20 mouse cellular contexts compared by ENCODE assay signal in the genomic region with DNA sequence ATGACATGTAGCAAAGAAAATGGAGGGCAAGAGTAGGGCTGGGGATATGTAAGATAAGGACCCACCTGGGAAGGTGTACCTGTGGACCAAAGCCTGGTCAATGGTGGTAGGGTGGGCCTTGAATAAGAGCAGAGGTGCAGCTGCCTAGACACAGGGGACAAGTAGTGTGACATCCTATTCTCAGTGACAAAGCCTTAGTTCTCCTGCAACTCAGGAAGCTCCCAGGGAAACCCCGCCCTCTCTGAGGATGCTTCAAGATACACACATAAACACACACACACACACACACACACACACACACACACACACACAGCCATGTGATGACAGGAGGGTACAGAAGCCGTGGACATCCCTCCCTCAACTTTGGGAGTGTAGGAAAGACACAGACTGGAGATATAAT. TPM values are rescaled to one million over a fixed set of nuclear protein-coding genes. Genes with fewer than 3 reads are reported as not detected.
"Had no signal": no experiment of that assay in that cellular context is flagged by ENCODE, and none has a peak within 500 bp of the region (broad histone marks: within the 10 kb centered on the region; RNA-seq: fewer than 3 reads in every experiment).

No protein-coding gene starts in this region.

- H3K4me1 ChIP-seq: heart, embryonic 15.5 days; hindbrain, embryonic 12.5 days; intestine, embryonic 15.5 days had no signal

- DNase-seq: gastrocnemius, adult 2 months; gastrocnemius, postnatal 10 days; gastrocnemius, postnatal 25 days; heart, adult 2 months; heart, postnatal 14 days; heart, postnatal 4 days; kidney, postnatal 14 days; kidney, postnatal 4 days; liver had no signal

- H3K4me3 ChIP-seq: gastrocnemius, adult 2 months; heart, adult 2 months; heart, embryonic 13.5 days; heart, embryonic 15.5 days; hindbrain, embryonic 10.5 days; hindbrain, embryonic 12.5 days; intestine, embryonic 15.5 days; kidney, embryonic 15.5 days; layer of hippocampus, adult 2 months; left cerebral cortex, adult 2 months; limb, embryonic 10.5 days; limb, embryonic 12.5 days had no signal

RNA-seq across cellular contexts. Expression of a gene that starts 0.7 kb away (rescaled TPM):
- polyA plus RNA-seq: forebrain, embryonic 16.5 days had no signal
